Mouse (Mus musculus): ENCODE data around the gene Gfod2. TPM values are rescaled to one million over a fixed set of nuclear protein-coding genes. Genes with fewer than 3 reads are reported as not detected.

The Gfod2 gene
- polyA plus RNA-seq, 1 experiment: not detected

- Histone ChIP-seq H3K27ac (ENCODE audit: insufficient read depth, low read depth, low read length) (no peak overlapping the region), H3K4me1 (ENCODE audit: control insufficient read depth, insufficient read depth, low read length) (peaks cover 2% of the 10 kb centered on the region; the same call in 1 of the 2 replicates), H3K4me3 (ENCODE audit: insufficient read depth, low read depth, low read length) (no peak overlapping the region)
- 73% methylated on average over 1 of the region's 1 CpGs for WGBS
- TF ChIP-seq CTCF (IDR thresholded peaks at IDR 0.05; ENCODE audit: insufficient read depth, low read depth, low read length) (no peak), POLR2A (IDR thresholded peaks at IDR 0.05; ENCODE audit: insufficient read depth, low read depth, low read length) (no peak)
These were observed 80.6 kb downstream of the Gfod2 start for GRCm38 (mm10) chr8:105677891-105678290.

Other genes with a start within 250 kb of the Gfod2 start
- gene Hsd11b2, start 239.9 kb downstream of the Gfod2 start, polyA plus RNA-seq (2012; ENCODE audit: insufficient read depth, insufficient read length, low replicate concordance, missing spikeins): not detected in 2 replicates
- gene Atp6v0d1, start 192.6 kb downstream of the Gfod2 start, polyA plus RNA-seq (2012; ENCODE audit: insufficient read depth, insufficient read length, low replicate concordance, missing spikeins): not detected in 2 replicates
- not detected in 2 replicates for gene Ripor1, start 153.4 kb downstream of the Gfod2 start, polyA plus RNA-seq (2012; ENCODE audit: insufficient read depth, insufficient read length, low replicate concordance, missing spikeins)
- 898 TPM in 1 of 2 replicates, not detected in the other for gene Ctcf, start 122.1 kb downstream of the Gfod2 start, polyA plus RNA-seq (2012; ENCODE audit: insufficient read depth, insufficient read length, low replicate concordance, missing spikeins)
- not detected in 2 replicates for gene Agrp, start 121.3 kb downstream of the Gfod2 start, polyA plus RNA-seq (2012; ENCODE audit: insufficient read depth, insufficient read length, low replicate concordance, missing spikeins)
- 218 TPM in 1 of 2 replicates, not detected in the other for gene Carmil2, start 72.4 kb downstream of the Gfod2 start, polyA plus RNA-seq (2012; ENCODE audit: insufficient read depth, insufficient read length, low replicate concordance, missing spikeins)
- gene Acd, start 57.6 kb downstream of the Gfod2 start, polyA plus RNA-seq (2012; ENCODE audit: insufficient read depth, insufficient read length, low replicate concordance, missing spikeins): not detected in 2 replicates
- gene Pard6a, start 57.5 kb downstream of the Gfod2 start, polyA plus RNA-seq (2012; ENCODE audit: insufficient read depth, insufficient read length, low replicate concordance, missing spikeins): not detected in 2 replicates
- not detected in 2 replicates for gene 4933405L10Rik, start 51.0 kb downstream of the Gfod2 start, polyA plus RNA-seq (2012; ENCODE audit: insufficient read depth, insufficient read length, low replicate concordance, missing spikeins)
- not detected in 2 replicates for gene Enkd1, start 50.5 kb downstream of the Gfod2 start, polyA plus RNA-seq (2012; ENCODE audit: insufficient read depth, insufficient read length, low replicate concordance, missing spikeins)
- not detected in 2 replicates for gene Ranbp10, start 68.7 kb upstream of the Gfod2 start, polyA plus RNA-seq (2012; ENCODE audit: insufficient read depth, insufficient read length, low replicate concordance, missing spikeins)
- not detected in 2 replicates for gene Tsnaxip1, start 69.1 kb upstream of the Gfod2 start, polyA plus RNA-seq (2012; ENCODE audit: insufficient read depth, insufficient read length, low replicate concordance, missing spikeins)
- not detected in 2 replicates for gene Cenpt, start 94.6 kb upstream of the Gfod2 start, polyA plus RNA-seq (2012; ENCODE audit: insufficient read depth, insufficient read length, low replicate concordance, missing spikeins)
- not detected in 2 replicates for gene Thap11, start 96.5 kb upstream of the Gfod2 start, polyA plus RNA-seq (2012; ENCODE audit: insufficient read depth, insufficient read length, low replicate concordance, missing spikeins)
- gene Nutf2, start 101.9 kb upstream of the Gfod2 start, polyA plus RNA-seq (2012; ENCODE audit: insufficient read depth, insufficient read length, low replicate concordance, missing spikeins): not detected in 2 replicates
- not detected in 2 replicates for gene Edc4, start 122.2 kb upstream of the Gfod2 start, polyA plus RNA-seq (2012; ENCODE audit: insufficient read depth, insufficient read length, low replicate concordance, missing spikeins)
- not detected in 2 replicates for gene Nrn1l, start 134.9 kb upstream of the Gfod2 start, polyA plus RNA-seq (2012; ENCODE audit: insufficient read depth, insufficient read length, low replicate concordance, missing spikeins)
- gene Pskh1, start 141.8 kb upstream of the Gfod2 start, polyA plus RNA-seq (2012; ENCODE audit: insufficient read depth, insufficient read length, low replicate concordance, missing spikeins): not detected in 2 replicates
- gene Ctrl, start 175.2 kb upstream of the Gfod2 start, polyA plus RNA-seq (2012; ENCODE audit: insufficient read depth, insufficient read length, low replicate concordance, missing spikeins): not detected in 2 replicates
- not detected in 2 replicates for gene Psmb10, start 179.8 kb upstream of the Gfod2 start, polyA plus RNA-seq (2012; ENCODE audit: insufficient read depth, insufficient read length, low replicate concordance, missing spikeins)
- gene Lcat, start 184.7 kb upstream of the Gfod2 start, polyA plus RNA-seq (2012; ENCODE audit: insufficient read depth, insufficient read length, low replicate concordance, missing spikeins): not detected in 2 replicates
- not detected in 2 replicates for gene Slc12a4, start 207.4 kb upstream of the Gfod2 start, polyA plus RNA-seq (2012; ENCODE audit: insufficient read depth, insufficient read length, low replicate concordance, missing spikeins)
- not detected in 2 replicates for gene Dpep3, start 220.8 kb upstream of the Gfod2 start, polyA plus RNA-seq (2012; ENCODE audit: insufficient read depth, insufficient read length, low replicate concordance, missing spikeins)
- not detected in 2 replicates for gene Dus2, start 232.7 kb upstream of the Gfod2 start, polyA plus RNA-seq (2012; ENCODE audit: insufficient read depth, insufficient read length, low replicate concordance, missing spikeins)
- gene Dpep2nb, start 247.3 kb upstream of the Gfod2 start, polyA plus RNA-seq (2012; ENCODE audit: insufficient read depth, insufficient read length, low replicate concordance, missing spikeins): not detected in 2 replicates